Mouse (Mus musculus) megakaryocyte-erythroid progenitor cell, adult 5-6 weeks (primary cell): Measurements from ENCODE around the gene Parva. TPM values are rescaled to one million over a fixed set of nuclear protein-coding genes. Genes with fewer than 3 reads are reported as not detected.

ENCODE experiments used
- ATAC-seq: replicated peaks from 2 replicates; pipeline ENCODE4 v1.8.0; 2016; ENCODE audit warnings: mild to moderate bottlenecking, inconsistent platforms; ENCODE audit not compliant: severe bottlenecking, poor library complexity, low FRiP score, low TSS enrichment
- total RNA-seq, 2 experiments: library from RNA; stranded (forward) in 1 of 2; stranded (reverse) in 1 of 2; fragments of 200-1000, 215-1000 nt in 1 of 2; fragments of >200 nt in 1 of 2; fragmentation: Nextera tagmentation in 1 of 2; gene quantifications; 2 replicates each; pipeline ENCODE4 v1.2.3; 2014 to 2017

The Parva gene
- not detected in 2 replicates for total RNA-seq (2014; fragmentation: Nextera tagmentation)
- not detected in 2 replicates for total RNA-seq (2017)

DNA sequence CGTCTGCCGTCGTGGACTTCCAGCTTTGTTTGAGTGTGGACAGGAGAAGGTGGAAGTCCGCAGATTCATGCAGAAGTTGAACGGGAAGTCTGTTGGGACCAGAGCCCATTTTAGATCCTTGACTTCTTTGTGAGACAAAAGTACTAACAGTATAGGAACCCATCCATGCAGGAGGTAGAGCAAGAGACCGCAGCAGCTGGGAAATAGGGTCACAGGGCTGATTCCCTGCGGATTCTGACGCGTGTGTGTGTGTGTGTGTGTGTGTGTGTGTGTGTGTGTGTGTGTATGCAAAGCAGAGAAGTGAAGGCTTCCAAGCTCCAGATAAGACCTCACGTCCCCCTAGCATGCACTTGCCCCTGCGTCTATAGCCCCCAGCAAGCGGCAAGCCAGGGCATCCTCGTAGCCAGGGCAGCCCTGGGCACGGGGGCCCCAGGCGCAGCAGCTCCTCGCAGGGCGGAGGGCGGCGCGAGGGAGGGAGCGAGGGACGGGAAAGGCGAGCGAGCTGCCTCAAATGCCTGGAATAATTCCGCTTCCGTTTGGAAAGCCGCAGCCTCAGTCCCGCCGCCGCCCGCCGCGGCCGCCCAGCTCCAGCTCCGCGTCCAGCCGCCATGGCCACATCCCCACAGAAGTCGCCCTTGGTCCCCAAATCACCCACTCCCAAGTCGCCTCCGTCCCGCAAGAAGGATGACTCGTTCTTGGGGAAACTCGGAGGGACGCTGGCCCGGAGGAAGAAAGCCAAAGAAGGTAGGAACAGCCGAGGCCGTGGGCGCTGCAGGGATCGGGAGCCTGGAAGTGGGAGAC lies at the start of gene Parva:
Parva (plus strand) TSS at position 149 of the 801 bp plus-strand sequence.
- ATAC-seq: no peak

DNA sequence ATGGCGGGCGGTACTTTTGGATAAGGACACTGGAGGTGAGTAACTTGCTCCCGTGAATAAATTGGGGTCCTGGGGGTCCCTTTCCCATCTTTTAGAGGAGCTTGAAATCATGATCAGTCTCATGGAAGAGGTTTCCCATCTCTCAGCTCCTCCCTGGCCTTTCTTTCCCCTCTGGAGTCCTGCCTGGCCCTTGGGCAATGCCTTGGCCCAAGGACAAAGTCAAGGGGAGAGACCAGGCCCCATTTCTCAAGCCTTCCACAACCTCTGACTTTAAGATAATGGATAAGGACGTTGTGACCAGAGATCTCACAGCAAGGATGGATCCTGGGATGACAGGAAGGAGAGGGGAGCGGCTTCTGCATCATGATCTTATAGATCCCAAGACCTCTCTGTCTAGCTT lies 49.2 kb upstream of the Parva start:
- ATAC-seq: no peak

DNA sequence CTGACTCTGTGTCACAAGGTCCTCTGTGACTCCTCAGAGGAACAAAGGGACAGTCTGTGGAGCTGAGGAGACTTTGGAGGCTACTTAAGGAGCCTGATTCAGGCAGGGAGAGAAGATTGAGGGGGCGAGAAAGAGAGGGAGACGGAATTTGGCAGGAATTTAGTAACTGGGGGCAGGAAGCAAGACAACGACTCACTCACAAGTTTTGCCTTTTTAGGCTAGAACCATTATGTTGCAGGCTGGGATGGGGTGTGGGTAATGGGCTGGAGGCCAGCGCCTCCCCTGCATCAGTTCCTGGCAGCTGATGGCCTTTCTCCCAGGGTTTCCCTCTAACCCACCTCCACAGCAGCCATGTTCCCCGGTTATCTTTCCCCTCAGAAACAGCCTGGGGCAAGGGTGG lies 48.8 kb upstream of the Parva start:
- no peak for ATAC-seq

DNA sequence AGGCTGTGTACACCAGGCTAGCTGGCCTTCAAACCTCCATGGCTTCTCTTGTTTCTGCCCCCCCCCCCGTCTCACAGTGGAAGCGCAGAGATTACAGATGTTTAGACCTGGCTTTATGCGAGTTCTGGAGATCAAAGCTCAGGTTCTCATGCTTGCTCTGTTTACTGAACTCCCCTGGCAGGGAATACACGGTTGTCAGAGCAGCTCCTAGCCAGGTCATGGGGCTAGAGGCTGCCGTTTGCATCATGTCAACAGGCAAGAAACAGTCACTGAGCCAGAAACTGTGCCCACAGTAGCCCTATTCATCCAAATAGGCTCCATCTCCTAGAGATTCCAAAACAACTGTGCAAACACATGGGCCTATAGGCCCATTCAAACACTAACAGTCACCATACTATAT lies 40.8 kb upstream of the Parva start:
- ATAC-seq: no peak

DNA sequence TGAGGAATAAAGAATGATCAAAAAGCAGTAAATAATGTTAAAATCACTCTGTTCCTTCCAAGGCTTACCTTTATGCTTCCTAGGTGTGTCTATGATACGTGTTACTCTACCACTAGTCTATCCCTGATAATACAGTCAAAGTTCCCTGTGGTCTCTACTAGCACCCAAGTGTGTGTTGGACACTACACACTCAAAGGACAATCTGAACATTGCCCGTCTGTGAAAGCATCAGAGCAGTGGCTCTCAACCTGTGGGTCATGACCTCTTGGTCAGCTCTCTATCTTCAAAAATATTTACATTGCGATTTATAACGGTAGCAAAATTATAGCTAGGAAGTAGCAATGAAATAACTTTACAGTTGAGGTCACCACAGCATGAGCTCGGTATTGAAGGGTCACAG lies 39.4 kb upstream of the Parva start:
- no peak for ATAC-seq

DNA sequence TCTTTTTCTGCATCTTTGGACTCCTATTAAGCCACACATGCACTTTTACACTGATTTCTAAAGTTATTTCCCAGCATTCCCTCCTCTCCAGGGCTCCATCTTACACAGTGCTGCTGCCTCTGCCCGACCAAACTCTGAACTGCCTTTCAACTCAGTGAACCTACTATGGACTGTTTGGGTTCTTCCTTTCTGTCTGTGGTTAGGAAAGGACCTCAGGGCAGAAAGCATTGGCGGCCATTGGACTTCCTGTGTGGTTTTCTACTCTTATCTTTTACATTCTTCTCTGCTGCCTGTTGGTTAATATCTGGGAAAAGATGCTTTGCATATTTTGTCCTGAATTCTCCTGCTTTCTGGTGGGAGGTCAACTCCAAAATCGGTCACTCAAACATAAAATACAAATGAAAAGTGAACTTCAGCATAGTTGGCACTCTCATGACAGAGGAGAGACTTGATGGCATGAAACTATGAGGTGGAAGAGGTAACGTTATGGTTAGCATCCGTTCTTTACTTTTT lies 38.9 kb upstream of the Parva start:
- no peak for ATAC-seq

DNA sequence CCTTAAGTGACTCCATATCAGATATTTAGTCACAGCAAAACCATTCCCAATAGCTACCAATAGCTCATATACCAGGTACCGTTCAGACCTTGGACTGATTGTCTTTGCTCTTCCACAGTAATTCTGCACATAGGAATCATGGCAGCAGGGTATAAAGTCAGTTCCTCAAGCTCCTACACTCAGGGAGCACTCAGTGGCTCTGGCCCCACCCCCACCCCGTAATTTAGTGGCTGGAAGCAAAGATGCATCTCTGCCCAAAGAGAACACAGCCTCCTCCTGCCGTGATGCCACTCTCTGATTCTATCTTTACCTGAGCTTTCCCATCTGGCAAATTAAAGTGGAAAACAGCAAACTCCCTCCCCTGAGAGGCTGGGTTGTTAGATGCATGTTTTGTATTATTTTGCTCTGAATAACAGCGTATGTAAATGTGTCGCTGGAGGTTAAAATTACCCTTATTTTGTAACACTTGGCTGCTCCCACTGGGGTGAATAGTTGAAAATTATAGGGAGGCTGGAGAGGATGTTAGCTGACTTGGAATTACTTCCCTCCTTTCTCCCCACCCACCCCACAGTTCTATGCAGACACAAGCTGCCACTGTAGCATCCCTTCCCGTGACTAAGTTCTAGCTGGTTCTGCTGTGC lies 37.6 kb upstream of the Parva start:
- no peak for ATAC-seq

DNA sequence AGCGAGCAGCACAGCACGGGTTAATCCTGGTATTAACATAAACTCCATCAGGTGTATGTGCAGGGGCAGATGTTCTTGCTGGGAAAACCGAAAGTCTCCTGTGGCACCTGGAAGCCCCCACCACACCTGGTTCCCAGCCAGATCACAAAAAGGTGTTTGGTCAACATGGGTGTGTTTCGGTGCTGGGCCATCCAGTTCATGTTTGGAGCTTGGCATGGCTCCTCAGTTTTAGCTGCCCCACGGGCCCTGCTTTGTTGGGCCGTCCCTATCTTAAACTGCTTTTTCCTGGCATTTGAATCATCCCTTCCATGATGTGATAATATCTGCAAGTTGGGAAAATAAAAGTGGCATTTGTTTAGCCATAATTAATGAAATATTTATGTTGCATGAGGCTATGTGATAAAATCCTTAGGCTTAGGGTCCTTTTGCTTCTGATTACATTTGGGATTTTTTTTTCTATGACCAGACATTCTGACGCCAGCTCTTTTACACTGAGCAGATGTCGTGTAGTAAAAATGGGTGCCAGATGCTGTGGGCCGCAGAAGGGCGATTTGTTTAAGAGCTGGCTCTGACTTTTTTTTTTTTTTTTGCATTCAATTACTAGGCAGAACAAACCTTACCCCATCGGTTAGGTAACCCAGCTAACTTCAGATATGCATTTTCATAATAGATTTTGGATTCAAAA lies 36.9 kb upstream of the Parva start:
- ATAC-seq: no peak

DNA sequence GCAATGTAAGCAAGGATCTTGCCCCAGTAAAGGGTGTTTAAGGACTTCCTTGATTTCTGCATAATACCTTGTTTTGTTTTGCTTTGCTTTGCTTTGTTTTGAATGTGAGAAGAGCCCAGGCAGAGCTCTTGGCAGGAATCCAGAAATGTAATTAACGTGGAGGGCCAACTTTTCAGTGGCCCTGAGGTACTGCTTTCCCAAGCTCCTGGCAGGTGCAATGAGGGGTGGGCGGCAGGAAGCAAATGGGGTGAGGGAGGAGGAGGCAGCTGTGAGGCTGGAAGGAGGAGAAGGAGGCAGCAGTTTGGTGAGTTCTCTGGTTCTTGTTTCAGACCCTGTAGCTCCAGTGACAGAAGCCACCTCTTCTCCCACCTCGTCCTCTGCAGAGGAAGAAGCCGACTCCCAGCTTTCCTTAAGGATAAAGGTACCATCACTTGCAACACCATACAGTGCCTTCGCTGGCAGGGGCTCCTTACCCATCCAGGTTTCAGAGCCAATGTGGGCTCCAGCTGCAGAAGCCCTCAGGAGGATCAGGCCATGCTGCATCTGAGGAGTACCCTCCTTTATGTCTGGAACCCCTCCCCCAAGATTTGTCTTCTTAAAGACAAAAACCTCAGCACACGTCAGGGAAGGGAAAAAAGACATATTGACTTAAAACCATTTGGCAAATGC lies 36.2 kb upstream of the Parva start:
- ATAC-seq: no peak

DNA sequence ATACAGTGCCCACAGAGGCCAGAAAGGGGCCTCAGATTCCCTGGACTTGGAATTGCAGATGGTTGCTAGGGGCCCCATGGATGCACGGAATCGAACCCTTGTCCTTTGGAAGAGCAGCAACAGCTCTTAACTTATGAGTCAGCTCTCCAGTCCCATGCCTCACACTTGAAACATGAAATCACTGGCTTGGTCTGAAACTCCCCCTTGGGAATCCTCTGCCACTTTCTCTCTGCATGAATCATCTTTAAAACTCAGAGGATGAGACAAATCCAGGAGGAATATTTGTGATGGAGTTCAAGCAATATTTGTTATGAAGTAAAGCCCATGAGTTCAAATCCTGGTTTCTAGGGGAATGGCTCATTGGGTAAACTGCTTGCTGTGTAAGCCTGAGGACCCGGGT lies 29.5 kb upstream of the Parva start:
- ATAC-seq: no peak

DNA sequence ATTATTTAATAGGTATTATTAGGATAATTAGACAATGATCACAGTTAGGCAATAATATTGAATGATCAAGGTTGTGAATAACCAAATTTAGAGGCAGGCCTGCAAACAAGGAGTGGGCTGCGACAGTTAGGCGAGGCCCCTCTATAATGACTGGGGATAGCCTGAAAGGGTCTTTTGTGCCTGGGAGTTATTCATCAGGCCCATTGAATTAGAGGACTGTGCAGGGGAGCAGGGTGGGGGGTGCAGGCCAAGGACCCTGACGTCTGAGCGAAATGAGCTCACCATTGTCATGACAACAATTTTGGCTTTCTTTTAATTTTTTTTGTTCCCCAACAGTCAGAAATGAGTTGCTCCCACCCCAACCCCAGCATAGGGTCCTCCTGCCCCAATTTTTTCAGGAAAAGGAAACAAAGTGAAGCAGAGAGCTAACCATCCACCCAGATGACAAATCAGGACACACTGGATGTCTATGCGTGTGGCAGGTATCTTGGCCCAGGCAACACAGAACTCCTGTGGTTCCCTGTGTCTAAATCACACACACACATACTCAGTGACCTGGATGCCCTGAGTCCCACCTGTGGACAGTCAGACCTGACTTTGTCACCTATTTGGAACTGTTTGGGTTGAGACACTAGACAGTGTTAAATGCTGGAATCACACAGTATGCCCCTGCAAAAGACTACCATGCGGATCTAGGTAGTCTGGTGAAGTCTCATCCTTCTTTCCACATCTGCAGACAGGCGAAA lies 27.7 kb upstream of the Parva start:
- no peak for ATAC-seq

DNA sequence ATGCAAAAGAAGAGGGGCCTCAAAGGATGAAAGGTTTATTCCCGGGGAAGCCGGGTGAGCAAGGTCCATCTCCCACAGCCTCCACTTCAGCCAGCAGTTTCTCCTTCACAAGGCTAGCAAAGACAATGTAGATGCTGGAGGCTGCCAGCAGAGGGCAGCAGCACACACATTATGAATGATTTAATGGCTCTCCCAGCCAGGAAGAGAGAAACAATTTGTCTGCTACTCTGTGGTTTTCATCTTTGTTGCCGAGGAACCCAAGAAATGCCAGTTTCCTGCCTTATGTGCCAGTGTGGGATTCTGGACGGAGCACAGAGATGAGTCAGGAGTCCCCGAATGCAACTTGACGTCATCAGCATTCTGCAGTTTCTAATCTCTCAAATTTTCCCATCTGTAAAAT lies 27.1 kb upstream of the Parva start:
- peak; percentile 77 for ATAC-seq

DNA sequence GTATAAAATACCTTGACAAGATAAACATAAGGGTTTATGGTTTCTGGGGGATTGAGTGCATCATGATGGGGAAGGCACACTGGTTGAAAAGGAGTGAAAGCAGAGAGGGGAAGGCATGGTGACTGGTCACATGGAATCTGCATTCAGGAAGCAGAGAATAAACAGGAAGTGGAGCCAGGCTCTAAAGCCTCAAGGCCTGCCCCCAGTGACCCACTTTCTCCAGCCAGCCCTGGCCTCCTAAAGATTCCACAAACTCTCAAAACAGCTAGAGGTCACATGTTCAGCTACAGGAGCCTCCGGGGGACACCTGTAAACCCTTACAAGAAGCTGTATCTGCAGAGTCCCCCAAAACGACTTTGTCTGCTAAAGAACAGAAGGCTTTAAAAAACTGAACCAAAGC lies 22.2 kb upstream of the Parva start:
- no peak for ATAC-seq

DNA sequence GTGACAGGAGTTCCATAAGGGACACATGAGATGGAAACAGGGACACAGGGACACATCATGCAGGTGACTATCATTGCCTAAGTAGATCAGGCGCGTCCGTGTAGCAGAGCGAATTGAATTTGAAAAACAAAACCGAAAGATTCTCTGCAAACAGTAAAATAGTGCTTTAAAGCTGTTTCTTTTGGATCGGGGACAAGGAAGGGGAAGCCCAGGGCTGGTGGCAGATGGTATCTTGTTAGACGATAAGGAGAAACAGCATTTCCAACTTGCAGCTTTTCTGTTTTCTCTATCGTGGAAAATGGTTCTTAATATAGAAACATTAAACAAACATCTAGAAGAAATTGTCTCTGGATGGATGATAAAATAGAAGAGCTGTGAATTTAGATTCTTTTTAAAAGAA lies 21.7 kb upstream of the Parva start:
- ATAC-seq: no peak

DNA sequence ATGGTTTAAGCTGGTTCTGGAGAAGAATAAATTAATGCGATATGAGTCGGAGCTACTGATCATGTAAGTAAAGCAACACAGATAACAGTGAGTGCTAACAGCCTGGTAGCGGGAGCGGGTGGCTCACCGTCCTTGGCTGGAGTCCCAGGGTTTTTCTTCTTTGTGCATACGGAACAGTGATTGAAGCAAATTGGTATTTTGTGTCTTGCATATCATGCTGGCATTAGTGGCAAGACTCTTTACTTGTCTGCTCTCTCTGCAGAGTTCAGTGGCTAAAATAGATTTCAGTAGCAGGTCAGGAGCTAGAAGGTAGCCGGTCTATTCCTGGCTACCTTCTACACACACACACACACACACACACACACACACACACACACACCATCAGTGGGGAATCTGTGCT lies 19.7 kb upstream of the Parva start:
- no peak for ATAC-seq

DNA sequence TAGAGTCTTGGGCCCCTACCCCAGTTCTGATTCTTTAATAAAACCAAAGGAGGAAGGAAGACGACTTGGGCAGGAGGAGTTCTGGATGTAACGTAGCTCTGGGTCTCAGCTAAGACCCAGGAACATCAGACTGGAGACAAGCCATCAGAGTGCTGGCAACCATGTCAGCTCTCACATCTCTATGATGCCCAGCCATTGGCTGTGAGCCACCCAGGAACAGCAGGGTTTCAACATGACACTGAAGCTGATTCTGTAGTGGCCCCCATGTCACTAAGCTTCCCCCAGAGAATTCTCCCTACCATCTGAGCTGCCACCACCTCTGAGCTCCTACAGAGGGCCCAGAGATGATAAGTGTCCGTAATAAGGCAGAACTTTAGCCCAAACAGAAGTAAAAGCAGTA lies 17.3 kb upstream of the Parva start:
- no peak for ATAC-seq

DNA sequence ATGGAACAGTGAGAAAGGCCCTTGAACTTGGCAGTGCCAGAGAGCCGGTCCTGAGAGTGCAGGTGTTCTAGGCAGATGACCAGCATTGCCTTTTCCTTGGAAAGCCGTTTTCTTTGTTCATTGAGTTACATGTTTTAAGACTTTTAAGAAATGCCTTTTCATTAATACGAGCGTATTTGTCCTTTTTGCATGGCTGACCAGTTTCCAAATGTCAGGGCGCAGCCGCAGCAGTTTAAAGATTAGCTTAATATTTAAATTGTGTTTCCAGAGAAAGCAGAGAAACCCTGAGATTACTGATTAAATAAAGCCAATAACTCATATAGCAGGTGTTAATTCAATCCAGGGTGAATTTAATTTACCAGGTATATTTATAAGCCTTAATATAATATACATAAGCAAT lies 14.0 kb upstream of the Parva start:
- no peak for ATAC-seq

DNA sequence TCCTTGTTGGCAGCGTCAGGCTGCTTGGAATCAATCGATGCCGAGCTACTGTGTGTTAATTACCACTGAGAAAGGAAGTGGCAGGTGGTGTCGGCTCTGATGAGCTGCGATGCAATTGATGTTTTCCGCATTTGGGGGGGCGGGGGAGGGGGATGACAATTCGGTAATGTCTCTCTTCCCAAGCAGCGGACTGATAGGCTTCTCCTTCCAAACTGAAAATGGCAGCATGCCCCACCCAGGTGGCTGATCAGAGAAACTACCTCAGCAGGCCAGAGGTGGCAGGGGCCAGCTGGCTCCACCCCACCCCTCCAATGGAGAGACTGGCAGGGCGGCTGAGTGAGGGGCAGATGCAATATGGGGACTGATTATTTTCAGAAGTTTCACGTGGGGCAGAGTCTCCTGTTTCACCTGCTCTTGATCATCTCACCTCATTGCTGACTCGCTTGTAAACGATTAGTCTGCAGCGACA lies 11.2 kb upstream of the Parva start:
- no peak for ATAC-seq
